Mouse (Mus musculus) CH12F3 (cell line): ENCODE data around the gene Trpt1.
"Not testable (repeated sequence)": the region's sequence is repeated elsewhere in the genome, so short reads cannot be mapped to it uniquely, and the experiment has no call there.

Experiments used
- in situ Hi-C: fragments of 300-500 bp; cut with MboI; formaldehyde crosslinking; loops from 2 replicates; pipeline ENCODE4 v1.14.3; 2020; ENCODE audit warnings: low sequenced_read_pairs

The Trpt1 gene

GRCm38 (mm10) chr19:6974211-6975205, 21.4 kb upstream of the Trpt1 start, which contains the start of gene Ppp1r14b:
Gene Ppp1r14b (plus strand): TSS chr19:6974968.
- in situ Hi-C loops = no loop called here

GRCm38 (mm10) chr19:6975537-6976521, 20.1 kb upstream of the Trpt1 start, which contains the start of gene Plcb3:
Gene Plcb3 (minus strand): TSS chr19:6976470.
- in situ Hi-C loops = no loop called here

GRCm38 (mm10) chr19:6977759-6978638, 17.9 kb upstream of the Trpt1 start:
- in situ Hi-C loops = no loop called here

DNA sequence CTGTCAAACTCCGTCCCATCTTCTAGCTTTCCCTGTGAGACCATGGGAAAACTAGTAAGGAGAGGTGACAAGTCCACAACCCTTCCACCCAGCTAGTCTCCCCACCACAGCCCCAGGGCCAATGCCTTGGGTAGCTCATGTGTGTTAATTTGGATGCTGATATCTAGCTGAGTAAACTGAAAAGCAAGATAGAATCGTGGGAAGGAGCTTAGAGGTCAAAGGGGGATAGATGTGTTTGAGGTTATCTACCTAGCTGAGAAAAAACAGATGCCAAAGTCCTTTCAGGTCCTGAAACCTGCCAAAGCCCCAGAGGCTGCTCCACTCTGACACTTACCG, 17.3 kb upstream of the Trpt1 start:
- in situ Hi-C loops = no loop called here

DNA sequence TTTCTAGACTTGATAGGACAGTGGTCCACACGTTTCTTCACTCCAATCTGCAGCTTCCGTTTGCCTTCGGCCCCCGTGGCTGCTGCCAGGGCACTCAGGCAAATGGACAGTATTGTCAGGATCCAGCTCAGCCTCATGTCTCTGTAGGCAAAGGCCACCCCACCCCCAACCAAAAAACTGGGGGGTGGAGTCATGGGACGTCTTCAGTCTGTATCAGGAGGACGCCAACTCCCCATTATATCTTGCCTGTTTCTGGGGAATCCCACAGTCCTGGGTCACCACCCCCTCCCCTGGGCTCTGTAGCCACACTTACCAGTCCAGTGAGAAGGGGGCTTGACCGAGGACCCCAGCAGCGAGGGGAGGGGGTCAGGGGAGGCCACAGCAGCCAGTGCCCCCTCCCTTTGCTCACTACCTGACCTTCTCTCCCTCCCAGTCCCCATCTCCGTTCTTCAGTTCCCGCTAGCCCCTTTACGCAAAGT, 16.9 kb upstream of the Trpt1 start:
- in situ Hi-C loops = no loop called here

- in situ Hi-C loops = no loop called here
Measured at GRCm38 (mm10) chr19:6979486-6980380, 16.2 kb upstream of the Trpt1 start.

DNA sequence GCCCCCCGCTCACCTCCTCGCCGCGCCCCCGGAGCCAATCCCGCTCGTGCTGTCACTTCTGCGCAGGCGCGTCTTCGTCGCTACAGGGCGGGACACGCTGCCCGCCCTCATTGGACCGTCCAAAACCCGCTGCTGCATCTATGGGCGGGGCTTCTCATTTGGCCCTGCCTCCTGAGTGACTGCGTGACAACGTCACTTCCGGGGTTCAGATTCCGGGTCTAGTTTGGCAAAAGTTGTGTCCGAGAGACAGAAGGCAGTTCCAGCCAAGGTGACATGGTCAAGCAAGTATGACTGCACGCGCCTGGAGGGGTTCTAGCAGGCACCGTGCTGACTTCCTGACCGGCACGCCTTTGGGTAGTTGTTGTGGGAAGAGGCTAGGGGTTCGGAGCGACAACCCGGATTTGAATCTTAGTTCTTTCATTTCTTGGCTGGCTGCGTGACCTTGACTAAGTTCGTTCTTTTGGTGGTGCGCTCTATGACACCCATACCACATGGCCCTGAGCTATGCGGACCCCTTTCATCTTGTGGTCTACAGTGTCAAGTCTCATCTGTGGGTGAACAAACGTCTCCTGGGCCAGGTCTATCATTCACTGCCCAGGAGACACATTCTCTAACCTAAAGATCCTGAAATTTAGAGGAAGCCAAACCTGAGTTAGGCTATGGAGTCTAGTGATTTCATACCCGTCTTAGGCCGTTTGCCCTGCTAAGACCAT, 15.4 kb upstream of the Trpt1 start, which contains the start of gene Fkbp2:
TSS of gene Fkbp2 (minus strand) at position 121 of the 713 bp plus-strand sequence.
- in situ Hi-C loops = no loop called here

DNA sequence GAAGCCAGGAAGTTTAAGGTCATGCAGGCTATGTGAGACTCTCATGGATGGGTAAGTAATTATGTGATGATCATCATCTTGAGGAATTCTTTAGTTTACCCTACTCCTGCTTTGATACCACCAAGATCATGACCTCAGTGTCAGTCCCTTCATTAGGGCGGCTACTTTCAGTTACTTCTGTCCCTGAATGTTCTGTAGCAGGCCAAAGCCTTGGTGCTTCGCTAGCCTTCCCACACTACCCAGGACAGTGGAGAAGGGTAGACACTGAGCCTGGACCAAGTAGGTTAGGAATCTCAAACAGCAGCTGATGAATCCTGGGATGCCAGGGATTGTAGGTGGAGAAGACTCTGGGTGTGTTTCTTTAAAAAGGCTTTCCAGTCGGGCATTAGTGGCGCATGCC, 14.5 kb upstream of the Trpt1 start:
- in situ Hi-C loops = no loop called here

- in situ Hi-C loops = no loop called here
Measured at GRCm38 (mm10) chr19:6983621-6984020, 12.3 kb upstream of the Trpt1 start.

DNA sequence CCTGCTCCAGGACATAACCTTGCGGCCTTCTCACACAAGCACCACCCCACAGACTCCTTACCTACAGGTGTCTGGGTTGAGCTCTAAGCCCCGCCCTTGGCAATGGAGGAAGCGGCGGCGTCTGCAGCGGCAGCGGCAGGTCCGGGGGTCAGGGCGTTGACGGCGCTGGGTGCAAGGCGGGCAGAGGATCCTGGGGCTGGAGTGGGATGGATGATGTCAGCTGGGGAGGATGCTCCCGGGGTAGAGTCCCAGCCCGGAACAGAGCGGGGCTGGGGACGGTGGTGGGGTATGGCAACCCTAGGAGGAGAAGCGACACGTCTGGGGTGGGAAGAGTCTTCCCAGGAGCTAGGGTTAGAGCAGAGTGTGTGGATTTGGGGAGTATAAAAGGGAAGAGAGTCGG, 10.6 kb upstream of the Trpt1 start:
- in situ Hi-C loops = no loop called here

- in situ Hi-C loops = no loop called here
Measured at GRCm38 (mm10) chr19:6985951-6986708, 9.8 kb upstream of the Trpt1 start.

GRCm38 (mm10) chr19:6987061-6987903, 8.6 kb upstream of the Trpt1 start, which contains the start of gene Vegfb:
Gene Vegfb (minus strand): TSS chr19:6987651.
- in situ Hi-C loops = no loop called here

DNA sequence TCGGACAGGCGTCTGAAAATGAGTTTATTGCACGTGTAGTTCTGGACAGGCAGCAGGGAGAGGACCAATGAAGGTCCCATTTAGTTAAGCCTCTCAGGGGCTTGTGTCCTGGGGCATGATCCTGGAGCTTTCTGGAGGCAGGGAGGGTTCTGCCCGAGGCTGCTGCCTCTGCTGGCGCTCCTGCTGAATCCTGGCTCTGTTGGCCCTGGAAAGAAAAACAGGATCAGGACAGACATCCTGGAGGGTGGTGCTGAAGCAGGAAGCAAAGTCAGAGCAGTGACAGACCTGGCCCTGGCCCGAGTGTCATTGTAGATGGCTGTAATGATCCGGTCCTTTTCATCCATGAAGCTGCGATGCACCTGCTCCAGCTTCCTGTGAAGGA, 8.0 kb upstream of the Trpt1 start:
- in situ Hi-C loops = no loop called here

GRCm38 (mm10) chr19:6989251-6989650, 6.7 kb upstream of the Trpt1 start:
- in situ Hi-C loops = no loop called here

DNA sequence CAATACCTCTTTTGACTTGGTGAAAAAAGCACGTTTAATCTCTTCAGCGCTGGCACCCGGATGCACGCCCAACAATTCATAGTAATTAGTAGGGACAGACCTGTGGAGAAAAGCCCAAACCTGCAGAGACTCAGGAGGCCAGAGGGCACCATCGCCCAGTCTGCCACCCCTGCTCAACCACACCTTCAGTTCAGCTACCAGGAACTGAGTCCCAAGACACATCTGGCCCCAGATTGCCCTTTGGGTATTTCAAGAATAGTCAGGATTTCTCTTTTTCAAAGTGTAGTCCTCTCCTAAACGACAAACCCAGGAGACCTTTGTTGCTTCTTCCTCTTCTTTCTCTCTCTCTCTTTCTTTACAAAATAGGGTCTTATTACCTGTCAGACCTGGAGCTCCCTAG, 5.2 kb upstream of the Trpt1 start:
- in situ Hi-C loops = no loop called here

- in situ Hi-C loops = not testable (repeated sequence)
Measured at GRCm38 (mm10) chr19:6991166-6991565, 4.8 kb upstream of the Trpt1 start.
